Mouse (Mus musculus): ENCODE data around the gene Oas1c.

Gene Oas1c

DNA sequence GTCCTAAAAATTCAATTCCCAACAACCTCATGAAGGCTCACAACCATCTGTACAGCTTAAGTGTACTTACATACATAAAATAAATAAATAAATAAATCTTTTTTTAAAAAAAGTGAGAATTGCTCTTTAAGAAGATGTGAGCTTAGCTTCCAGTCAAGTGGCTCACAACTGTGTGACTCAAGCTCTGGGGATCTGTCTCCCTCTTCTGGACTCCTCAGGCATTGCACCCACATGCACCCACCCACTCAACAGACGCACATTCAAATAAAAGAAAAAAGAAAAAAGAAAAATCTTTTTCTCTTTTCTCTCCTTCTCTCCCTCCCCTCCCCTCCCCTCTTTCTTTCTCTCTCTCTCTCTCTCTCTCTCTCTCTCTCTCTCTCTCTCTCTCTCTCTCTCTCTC, 30.7 kb downstream of the Oas1c start:
- peak; percentile 43 for DNase-seq (ENCODE audit: low read depth)

- DNase-seq (ENCODE audit: low read depth), result no peak
Observed at GRCm38 (mm10) chr5:120779922-120780321, 32.4 kb downstream of the Oas1c start.

GRCm38 (mm10) chr5:120778941-120779340, 33.4 kb downstream of the Oas1c start:
- no peak for DNase-seq (ENCODE audit: low read depth)

GRCm38 (mm10) chr5:120777478-120777877, 34.8 kb downstream of the Oas1c start, which contains the start of gene Oas3:
TSS of gene Oas3 (minus strand) at chr5:120777661.
- DNase-seq (ENCODE audit: low read depth), result peak; percentile 77

DNA sequence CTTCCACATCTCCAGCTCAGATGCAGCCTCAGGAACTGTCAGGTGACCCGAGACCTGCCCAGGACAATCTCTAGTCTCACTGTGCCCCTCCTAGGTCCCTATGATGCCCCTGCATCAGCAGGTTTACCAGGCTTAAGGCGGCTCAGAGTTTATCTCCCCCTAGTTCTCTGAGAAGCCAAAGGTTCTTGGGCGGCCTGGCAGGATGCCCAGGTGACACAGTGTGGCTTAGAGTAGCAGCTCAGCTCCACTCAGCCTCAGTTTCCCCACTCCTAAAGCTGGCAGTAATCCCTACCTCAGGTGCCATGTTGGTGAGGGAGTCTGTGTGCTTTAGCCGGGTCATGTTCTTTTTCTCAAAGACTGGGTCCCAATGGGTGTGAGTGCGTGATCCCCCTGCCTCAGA, 35.5 kb downstream of the Oas1c start:
- no peak for DNase-seq (ENCODE audit: low read depth)

DNA sequence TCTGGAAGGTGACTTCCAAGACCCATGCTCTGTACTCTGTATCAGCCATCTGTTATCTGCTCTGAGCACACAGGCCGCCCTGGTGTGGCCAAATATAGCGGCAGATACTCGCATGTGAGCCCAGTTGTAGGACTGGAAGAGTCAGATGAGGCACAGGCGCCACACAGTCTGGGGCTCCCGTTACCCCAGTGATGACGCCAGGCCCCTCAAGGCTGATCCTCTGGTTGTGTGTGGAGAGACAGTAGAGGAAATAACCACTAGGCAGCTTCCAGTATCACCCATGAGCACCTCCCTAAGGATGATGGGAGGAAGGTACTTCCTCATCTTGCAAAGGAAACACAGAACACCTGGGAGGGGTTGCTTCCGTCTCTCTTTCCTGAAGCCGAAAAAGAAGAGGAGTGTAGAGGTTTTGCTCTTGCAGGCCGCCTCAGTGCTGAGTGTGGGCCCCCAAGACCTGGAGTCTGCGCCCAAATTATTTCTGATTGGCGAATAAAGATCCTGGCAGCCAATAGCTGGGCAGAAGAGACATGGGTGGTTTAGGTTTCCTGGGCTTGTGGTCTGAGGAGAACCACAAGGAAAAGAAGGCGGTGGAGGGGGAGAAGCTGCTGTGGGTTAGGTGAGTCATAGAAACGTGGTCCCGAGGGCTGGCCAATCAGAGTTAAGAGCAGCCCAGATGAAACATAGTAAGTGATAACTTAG, 36.9 kb downstream of the Oas1c start:
- DNase-seq (ENCODE audit: low read depth), result peak; percentile 98

GRCm38 (mm10) chr5:120769396-120769795, 42.9 kb downstream of the Oas1c start:
- DNase-seq (ENCODE audit: low read depth), result no peak

GRCm38 (mm10) chr5:120765010-120765409, 47.3 kb downstream of the Oas1c start:
- no peak for DNase-seq (ENCODE audit: low read depth)

DNA sequence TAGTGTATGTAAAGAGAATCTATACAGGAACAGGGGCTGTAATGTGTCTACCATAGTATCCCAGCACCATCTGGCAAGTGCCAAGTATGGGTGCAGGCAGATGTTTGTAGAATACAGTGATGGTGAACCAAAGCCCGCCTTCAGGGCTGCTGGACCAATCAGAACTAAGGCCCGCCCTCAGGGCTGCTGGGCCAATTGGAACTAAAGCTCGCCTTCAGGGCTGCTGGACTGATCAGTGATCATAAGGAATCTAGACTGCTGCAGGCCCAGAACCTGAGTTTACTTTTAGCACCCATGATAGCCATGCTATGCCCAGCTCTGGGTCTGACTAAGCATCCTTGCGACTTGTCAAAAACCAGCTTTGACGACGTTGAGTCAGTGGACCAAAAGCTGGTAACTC, 50.4 kb downstream of the Oas1c start:
- DNase-seq (ENCODE audit: low read depth), result no peak

DNA sequence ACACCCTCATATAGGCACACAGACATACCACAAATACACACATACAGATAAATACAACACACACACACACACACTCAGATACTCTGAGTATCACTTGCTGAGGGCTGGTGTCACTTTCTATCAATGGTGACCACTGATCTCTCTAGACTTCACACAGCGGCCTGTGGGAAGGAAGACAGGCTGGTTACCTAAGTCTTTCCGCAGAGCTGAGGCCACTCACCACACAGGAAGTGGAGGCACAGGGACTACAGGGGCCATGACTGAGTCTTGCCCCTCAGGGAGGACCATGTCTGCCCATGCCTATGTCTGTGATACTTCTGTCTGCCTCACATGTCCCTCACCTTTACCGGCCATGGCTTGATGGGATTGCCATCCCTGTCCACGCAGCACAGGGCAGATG, 58.1 kb downstream of the Oas1c start:
- DNase-seq (ENCODE audit: low read depth), result peak; percentile 61

DNA sequence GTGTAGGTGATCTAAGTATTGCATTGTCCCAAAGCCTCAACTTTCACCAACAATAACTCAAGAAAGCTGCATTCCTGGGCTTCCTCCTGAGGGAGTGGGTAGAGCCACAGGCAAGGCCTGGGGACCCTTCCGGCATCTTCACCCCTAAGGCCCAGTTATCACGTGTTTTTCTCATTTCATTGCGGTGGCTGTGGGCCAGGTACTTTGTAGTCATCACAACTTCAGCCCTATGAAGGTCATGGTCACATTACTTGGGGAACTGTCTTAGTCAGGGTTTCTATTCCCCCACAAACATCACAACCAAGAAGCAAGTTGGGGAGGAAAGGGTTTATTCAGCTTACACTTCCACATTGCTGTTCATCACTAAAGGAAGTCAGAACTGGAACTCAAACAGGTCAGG, 59.5 kb downstream of the Oas1c start:
- no peak for DNase-seq (ENCODE audit: low read depth)

DNA sequence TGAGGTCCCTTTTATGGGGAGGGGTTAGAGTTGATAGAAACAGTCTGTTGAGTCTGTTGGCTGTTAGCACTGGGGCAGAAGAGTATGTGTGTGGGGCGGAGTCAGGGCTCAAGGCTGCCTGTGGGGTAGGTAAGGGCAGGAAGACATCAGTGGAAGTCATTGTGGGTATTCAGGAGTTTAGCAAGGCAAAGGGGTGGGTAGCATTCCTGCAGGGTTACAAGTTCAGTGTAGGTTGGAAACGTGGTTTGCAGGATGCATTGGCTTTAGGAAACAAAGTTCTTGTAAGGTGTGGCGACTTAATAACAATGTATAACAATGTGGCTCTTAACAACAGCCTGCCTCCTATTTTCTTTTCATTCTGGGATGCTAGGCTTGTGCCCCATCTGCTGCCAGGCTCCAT, 61.1 kb downstream of the Oas1c start:
- no peak for DNase-seq (ENCODE audit: low read depth)

Measured in 416B (cell line).